Mouse (Mus musculus): ENCODE measurements around the gene Pip5k1b.

DNA sequence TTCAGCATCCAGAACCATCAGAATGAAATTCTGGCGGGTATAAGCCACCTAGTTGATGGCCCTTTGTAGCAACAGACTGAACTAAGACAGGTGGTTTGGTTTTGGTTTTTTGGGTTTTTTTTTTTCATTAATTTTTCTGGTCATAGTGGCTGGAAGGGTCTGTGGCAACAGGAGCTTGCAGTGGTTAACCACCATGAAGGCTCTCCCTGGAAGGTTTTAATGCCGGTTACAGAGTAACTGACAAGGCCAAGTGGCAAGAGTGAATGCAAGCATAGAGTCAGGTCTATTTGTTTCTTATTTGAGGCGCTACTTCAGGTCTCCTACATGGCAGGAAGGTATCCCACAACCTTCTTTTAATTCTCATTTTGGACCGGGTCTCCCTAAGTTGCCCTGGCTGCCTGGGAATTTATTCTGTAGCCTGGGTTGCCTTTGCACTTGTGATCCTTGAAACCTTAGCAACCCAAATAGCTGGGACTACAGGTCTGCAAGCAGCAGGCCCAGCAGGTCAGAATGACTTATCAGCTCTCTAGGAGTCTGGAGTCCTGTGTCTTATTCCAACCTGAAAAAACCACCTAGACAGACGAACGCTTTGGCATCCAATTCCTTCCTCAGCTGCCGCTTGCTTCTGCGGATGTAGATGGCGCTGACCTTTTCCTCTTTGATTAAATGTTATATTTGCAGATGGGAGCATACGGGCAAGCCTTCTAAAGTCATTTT lies 14.6 kb downstream of the Pip5k1b start:
- TF ChIP-seq POLR2A (IDR thresholded peaks at IDR 0.05; ENCODE audit: insufficient read length, low read depth) (no peak), MYOG (IDR thresholded peaks at IDR 0.05; ENCODE audit: control insufficient read depth in 1 of 3, insufficient read depth in 1 of 3, insufficient read length in 2 of 3, low read depth in 2 of 3) (no peak), MAX (IDR thresholded peaks at IDR 0.05; ENCODE audit: low read depth) (no peak), USF1 (IDR thresholded peaks at IDR 0.05; ENCODE audit: low read depth) (no peak), TCF12 (IDR thresholded peaks at IDR 0.05; ENCODE audit: insufficient read depth, poor library complexity, severe bottlenecking) (no peak), CEBPB (IDR thresholded peaks at IDR 0.05; ENCODE audit: insufficient read depth, poor library complexity, severe bottlenecking) (no peak)

Data from myocyte (in vitro differentiated cells).